Mouse (Mus musculus) thymus, adult 2 months (tissue): ENCODE measurements around the gene Gprc5a. TPM values are rescaled to one million over a fixed set of nuclear protein-coding genes. Genes with fewer than 3 reads are reported as not detected.

ENCODE experiments used
- DNase-seq: peaks from one replicate; pipeline ENCODE4 v3.0.0; 2021
- H3K27ac ChIP-seq: fragments of 200-500 bp; 2 replicates; pipeline ENCODE4 v1.5.1; 2012; ENCODE audit warnings: low read length, control low read depth; ENCODE audit not compliant: control insufficient read depth, insufficient read depth
- H3K27me3 ChIP-seq: fragments of 200-500 bp; 2 replicates; pipeline ENCODE4 v1.6.1; 2012; ENCODE audit warnings: mild to moderate bottlenecking, low read length, moderate library complexity, mixed read lengths; ENCODE audit not compliant: control insufficient read depth, insufficient read depth
- H3K36me3 ChIP-seq: fragments of 200-500 bp; 2 replicates; pipeline ENCODE4 v1.6.1; 2012; ENCODE audit warnings: mild to moderate bottlenecking, low read length, moderate library complexity; ENCODE audit not compliant: control insufficient read depth, insufficient read depth
- H3K4me1 ChIP-seq: fragments of 200-500 bp; replicated peaks from 2 replicates; pipeline ENCODE4 v1.6.1; 2012; ENCODE audit warnings: low read length; ENCODE audit not compliant: control insufficient read depth, insufficient read depth
- H3K4me3 ChIP-seq: fragments of 200-500 bp; 2 replicates; pipeline ENCODE4 v1.5.1; 2012; ENCODE audit warnings: mild to moderate bottlenecking, low read length, control low read depth, moderate library complexity; ENCODE audit not compliant: control insufficient read depth, insufficient read depth
- CTCF ChIP-seq: fragments of 200-500 bp; IDR thresholded peaks from 2 replicates; pipeline ENCODE4 v1.5.1; 2012; ENCODE audit warnings: mild to moderate bottlenecking, control low read depth, low read length, moderate library complexity, borderline replicate concordance; ENCODE audit not compliant: control insufficient read depth, poor library complexity, insufficient read depth; ENCODE audit errors: extremely low read depth
- POLR2A ChIP-seq: fragments of 200-500 bp; IDR thresholded peaks from 2 replicates; pipeline ENCODE4 v1.6.1; 2012; ENCODE audit warnings: mild to moderate bottlenecking, low read length, control low read depth, moderate library complexity; ENCODE audit not compliant: control insufficient read depth, poor library complexity, insufficient read depth; ENCODE audit errors: extremely low read depth
- WGBS: fragments of 180-500 bp; shearing (Covaris S2); methylation state at CpG from one replicate; pipeline ENCODE4 v1.1.7; 2018; 5-methylcytosine and 5-hydroxymethylcytosine counted together
- polyA plus RNA-seq: library from polyadenylated mRNA; depleted of rRNA; stranded (reverse); fragments of >200 nt; gene quantifications from 2 replicates; pipeline ENCODE4 v1.2.3, GENCODE M21; 2012; rRNA removed

Gene Gprc5a
- polyA plus RNA-seq, 1 experiment, result 3.7 TPM

GRCm38 (mm10) chr6:135133086-135133485 lies 67.6 kb downstream of the Gprc5a start:
- WGBS, result 95% methylated on average over 7 of the region's 7 CpGs
- H3K4me1 ChIP-seq, result no peaks in the 10 kb centered on the region

GRCm38 (mm10) chr6:135133486-135133885 lies 68.0 kb downstream of the Gprc5a start:
- no peaks in the 10 kb centered on the region for H3K27me3 ChIP-seq
- TF ChIP-seq POLR2A (no peak), CTCF (no peak)
- 99% methylated on average over 9 of the region's 9 CpGs for WGBS
- H3K27ac ChIP-seq, result no peak overlapping the region
- no peaks in the 10 kb centered on the region for H3K4me1 ChIP-seq
- no peaks in the 10 kb centered on the region for H3K36me3 ChIP-seq
- no peak overlapping the region for H3K4me3 ChIP-seq
- DNase-seq, result no peak

More at GRCm38 (mm10) chr6:135133086-135133485, 67.6 kb downstream of the Gprc5a start:
- no peak for TF ChIP-seq CTCF
- no peak for TF ChIP-seq POLR2A
- Histone ChIP-seq H3K27me3 (no peaks in the 10 kb centered on the region), H3K36me3 (no peaks in the 10 kb centered on the region), H3K4me3 (no peak overlapping the region), H3K27ac (no peak overlapping the region)
- DNase-seq, result no peak

Other genes starting within 250 kb of the Gprc5a start
- 10.7 and 13.3 TPM in 2 replicates for gene Crebl2, start 235.5 kb upstream of the Gprc5a start, polyA plus RNA-seq
- gene Gpr19, start 167.1 kb upstream of the Gprc5a start, polyA plus RNA-seq, result 14.7 and 15.6 TPM in 2 replicates
- gene Cdkn1b, start 145.2 kb upstream of the Gprc5a start, polyA plus RNA-seq, result 65.2 and 82.5 TPM in 2 replicates
- 1.1 and 1.6 TPM in 2 replicates for gene Apold1, start 83.9 kb upstream of the Gprc5a start, polyA plus RNA-seq
- gene Ddx47, start 54.0 kb upstream of the Gprc5a start, polyA plus RNA-seq, result 83.8 and 96.2 TPM in 2 replicates
- gene Gprc5d, start 52.6 kb downstream of the Gprc5a start, polyA plus RNA-seq, result 0.22 and 0.59 TPM in 2 replicates
- gene Fam234b, start 132.3 kb downstream of the Gprc5a start, polyA plus RNA-seq, result 42.1 TPM in 2 replicates
- gene Hebp1, start 132.4 kb downstream of the Gprc5a start, polyA plus RNA-seq, result 26.4 and 34.1 TPM in 2 replicates
- gene Gsg1, start 188.7 kb downstream of the Gprc5a start, polyA plus RNA-seq, result 0.79 and 1.8 TPM in 2 replicates
- gene Pbp2, start 244.8 kb downstream of the Gprc5a start, polyA plus RNA-seq, result not detected in 2 replicates